Mouse (Mus musculus) C2C12 (cell line): ENCODE data around the gene Slc4a4. TPM values are rescaled to one million over a fixed set of nuclear protein-coding genes. Genes with fewer than 3 reads are reported as not detected.

Experiments used
- H3K27me3 ChIP-seq: one replicate; pipeline ENCODE4 v1.6.1; 2011; ENCODE audit not compliant: control insufficient read depth, insufficient read depth, insufficient read length
- H3K36me3 ChIP-seq: one replicate; pipeline ENCODE4 v1.6.1; 2011; ENCODE audit not compliant: control insufficient read depth, insufficient read depth
- H3K4me3 ChIP-seq: one replicate; pipeline ENCODE4 v1.5.1; 2011; ENCODE audit warnings: mild to moderate bottlenecking, control low read depth; ENCODE audit not compliant: poor library complexity, insufficient read depth, severe bottlenecking
- H3K79me2 ChIP-seq: one replicate; pipeline ENCODE4 v1.6.1; 2011; ENCODE audit not compliant: control insufficient read depth, insufficient read depth
- H3K79me3 ChIP-seq: one replicate; pipeline ENCODE4 v1.6.1; 2011; ENCODE audit warnings: low read depth, control low read depth
- H3ac ChIP-seq: one replicate; pipeline ENCODE3; 2011; ENCODE audit warnings: low read depth; ENCODE audit not compliant: control insufficient read depth, insufficient read length
- CEBPB ChIP-seq: IDR thresholded peaks from one replicate; pipeline ENCODE4 v1.6.1; 2011; ENCODE audit warnings: low read depth, mild to moderate bottlenecking, control low read depth, moderate library complexity
- CTCF ChIP-seq: IDR thresholded peaks from one replicate; pipeline ENCODE4 v1.5.1; 2011; ENCODE audit not compliant: control insufficient read depth, insufficient read depth, insufficient read length
- FOSL1 ChIP-seq: IDR thresholded peaks from one replicate; pipeline ENCODE4 v1.8.0; 2011; ENCODE audit warnings: mild to moderate bottlenecking, low read length; ENCODE audit not compliant: poor library complexity, insufficient read depth, severe bottlenecking
- MAX ChIP-seq: IDR thresholded peaks from one replicate; pipeline ENCODE4 v1.6.1; 2011; ENCODE audit warnings: mild to moderate bottlenecking, control low read depth
- MYOD1 ChIP-seq: IDR thresholded peaks from one replicate; pipeline ENCODE4 v1.6.1; 2011; ENCODE audit warnings: low read depth; ENCODE audit not compliant: control insufficient read depth, insufficient read length
- MYOG ChIP-seq: IDR thresholded peaks from one replicate; pipeline ENCODE4 v1.6.1; 2011; ENCODE audit not compliant: control insufficient read depth, insufficient read length; ENCODE audit errors: extremely low read depth
- USF1 ChIP-seq: IDR thresholded peaks from one replicate; pipeline ENCODE4 v1.6.1; 2011; ENCODE audit warnings: low read depth, mild to moderate bottlenecking, control low read depth, moderate library complexity
- polyA plus RNA-seq: library from polyadenylated mRNA; unstranded; fragments of >200 nt; fragmentation: generic; extraction: Trizol; gene quantifications from one replicate; pipeline ENCODE4 v1.2.1, GENCODE M21; 2012; ENCODE audit warnings: missing spikeins

Gene Slc4a4
- polyA plus RNA-seq, 1 experiment = 0.06 TPM

DNA sequence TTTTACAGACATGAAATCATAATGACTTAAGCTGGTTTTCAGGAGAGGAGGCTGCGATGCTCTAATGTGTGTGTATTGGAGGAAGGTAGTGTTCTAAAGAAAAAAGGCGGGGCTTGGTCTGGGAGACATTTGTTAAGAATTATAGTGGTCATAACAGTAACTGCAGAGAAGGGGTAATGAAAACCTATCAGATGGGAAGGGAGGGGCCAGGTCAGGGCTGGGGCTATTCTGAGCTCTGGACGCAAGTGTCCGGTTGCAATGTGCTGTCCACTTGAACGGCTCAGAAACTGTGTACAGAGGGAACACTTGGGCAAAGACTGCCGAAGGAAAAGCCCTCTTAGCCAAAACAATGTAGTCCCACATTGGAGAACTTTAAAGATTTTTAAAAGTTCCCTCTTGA is 52.5 kb downstream of the Slc4a4 start:
- Histone ChIP-seq H3K27me3 (no peaks in the 10 kb centered on the region), H3K4me3 (no peak overlapping the region), H3K79me2 (no peaks in the 10 kb centered on the region), H3ac (no peak overlapping the region), H3K79me3 (no peaks in the 10 kb centered on the region), H3K36me3 (no peaks in the 10 kb centered on the region)
- no peak for TF ChIP-seq CTCF
- no peak for TF ChIP-seq MYOG
- TF ChIP-seq USF1 = no peak
- no peak for TF ChIP-seq MYOD1
- no peak for TF ChIP-seq MAX
- TF ChIP-seq CEBPB = no peak
- no peak for TF ChIP-seq FOSL1

DNA sequence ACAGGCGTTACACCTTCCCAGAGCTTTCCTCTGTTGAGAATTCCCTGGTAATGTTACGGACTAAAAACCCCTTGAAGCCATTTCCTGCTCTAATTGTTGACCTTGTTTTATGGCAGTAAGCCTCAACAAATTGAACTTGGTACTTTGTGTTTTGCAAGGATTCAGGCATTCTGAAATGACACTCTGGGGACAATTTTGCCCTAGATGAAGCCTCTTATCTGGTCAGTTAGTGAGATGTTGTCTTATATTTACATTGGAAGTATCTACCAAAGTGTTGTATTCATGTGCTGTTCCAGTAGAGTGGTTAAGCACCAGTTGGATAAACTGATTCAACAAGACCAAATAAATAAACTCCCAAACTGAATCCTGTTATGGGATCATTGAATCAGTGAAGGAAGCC is 53.2 kb downstream of the Slc4a4 start:
- no peak for TF ChIP-seq FOSL1
- no peak for TF ChIP-seq CTCF
- TF ChIP-seq MYOD1 = no peak
- TF ChIP-seq MYOG = no peak
- no peak for TF ChIP-seq CEBPB
- TF ChIP-seq USF1 = no peak
- no peak for TF ChIP-seq MAX
- Histone ChIP-seq H3ac (no peak overlapping the region), H3K4me3 (no peak overlapping the region), H3K79me3 (no peaks in the 10 kb centered on the region), H3K79me2 (no peaks in the 10 kb centered on the region), H3K36me3 (no peaks in the 10 kb centered on the region), H3K27me3 (no peaks in the 10 kb centered on the region)

DNA sequence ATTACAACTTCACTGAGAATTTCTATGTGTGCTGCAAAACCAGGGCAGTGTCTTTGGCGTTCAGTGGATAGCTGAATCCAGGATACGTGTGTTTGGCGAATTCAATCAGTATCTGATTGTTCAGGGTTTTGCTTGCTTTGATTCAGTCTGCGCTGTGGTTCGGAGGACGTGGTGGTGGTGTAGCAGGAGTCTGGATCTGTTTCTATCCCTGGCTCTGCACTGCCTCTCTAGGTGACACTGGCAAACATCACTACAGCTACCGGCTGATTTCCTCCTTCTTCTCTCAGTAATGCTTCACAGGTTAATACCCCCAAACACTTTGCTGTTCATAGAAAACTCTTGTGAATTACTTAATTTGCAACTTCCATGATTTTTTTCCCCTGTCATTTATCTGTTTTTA is 55.3 kb downstream of the Slc4a4 start:
- Histone ChIP-seq H3K4me3 (no peak overlapping the region), H3K36me3 (no peaks in the 10 kb centered on the region), H3K79me2 (no peaks in the 10 kb centered on the region), H3K79me3 (no peaks in the 10 kb centered on the region), H3K27me3 (no peaks in the 10 kb centered on the region), H3ac (no peak overlapping the region)
- TF ChIP-seq MYOG (no peak), USF1 (no peak), MYOD1 (no peak), MAX (no peak), CEBPB (no peak), FOSL1 (no peak), CTCF (no peak)

- TF ChIP-seq MAX (no peak), CEBPB (no peak), FOSL1 (no peak), MYOG (no peak), CTCF (no peak), MYOD1 (no peak)
- Histone ChIP-seq H3K79me2 (no peaks in the 10 kb centered on the region), H3K36me3 (no peaks in the 10 kb centered on the region), H3K79me3 (no peaks in the 10 kb centered on the region), H3K27me3 (no peaks in the 10 kb centered on the region), H3K4me3 (no peak overlapping the region), H3ac (no peak overlapping the region)
These were observed 59.2 kb downstream of the Slc4a4 start for GRCm38 (mm10) chr5:88945661-88946339.

- H3K4me3 ChIP-seq = no peak overlapping the region
- H3K27me3 ChIP-seq = no peaks in the 10 kb centered on the region
- H3K79me3 ChIP-seq = no peaks in the 10 kb centered on the region
- H3K79me2 ChIP-seq = no peaks in the 10 kb centered on the region
- TF ChIP-seq CEBPB (no peak), CTCF (no peak), MYOD1 (no peak), MAX (no peak)
- H3ac ChIP-seq = no peak overlapping the region
- H3K36me3 ChIP-seq = no peaks in the 10 kb centered on the region
These were observed 63.7 kb downstream of the Slc4a4 start for GRCm38 (mm10) chr5:88950337-88950736.
